Mouse (Mus musculus) right cerebral cortex, postnatal 36 days (tissue): ENCODE results near the gene Nr1d2.
"Not testable (repeated sequence)": the region's sequence is repeated elsewhere in the genome, so short reads cannot be mapped to it uniquely, and the experiment has no call there.

Source experiments
- DNase-seq, 2 experiments: peaks; one replicate each; pipeline ENCODE4 v3.0.0; 2022; ENCODE audit warnings: low spot score in 2 of 2, mixed read lengths in 1 of 2

Nr1d2 gene

GRCm38 (mm10) chr14:18233076-18233475, 5.9 kb downstream of the Nr1d2 start:
- DNase-seq: no peak

GRCm38 (mm10) chr14:18231866-18232265, 7.1 kb downstream of the Nr1d2 start:
- not testable (repeated sequence) for DNase-seq

- DNase-seq: not testable (repeated sequence)
These were observed 9.2 kb downstream of the Nr1d2 start for GRCm38 (mm10) chr14:18229751-18230150.

- not testable (repeated sequence) for DNase-seq
These were observed 12.7 kb downstream of the Nr1d2 start for GRCm38 (mm10) chr14:18226181-18226580.

- not testable (repeated sequence) for DNase-seq
These were observed 13.5 kb downstream of the Nr1d2 start for GRCm38 (mm10) chr14:18225431-18225830.

GRCm38 (mm10) chr14:18221977-18222376, 16.9 kb downstream of the Nr1d2 start:
- no peak for DNase-seq

- no peak for DNase-seq
These were observed 21.8 kb downstream of the Nr1d2 start for GRCm38 (mm10) chr14:18217158-18217557.

- DNase-seq: no peak
These were observed 22.5 kb downstream of the Nr1d2 start for GRCm38 (mm10) chr14:18216428-18216827.

GRCm38 (mm10) chr14:18210795-18211194, 28.1 kb downstream of the Nr1d2 start:
- DNase-seq: no peak

- not testable (repeated sequence) for DNase-seq
These were observed 34.6 kb downstream of the Nr1d2 start for GRCm38 (mm10) chr14:18204315-18204714.

GRCm38 (mm10) chr14:18201413-18201812, 37.5 kb downstream of the Nr1d2 start:
- no peak for DNase-seq

GRCm38 (mm10) chr14:18186883-18187417, 52.0 kb downstream of the Nr1d2 start:
- DNase-seq: peak in 1 of 2 experiments; percentile 32

GRCm38 (mm10) chr14:18177531-18177930, 61.4 kb downstream of the Nr1d2 start:
- DNase-seq: not testable (repeated sequence)

GRCm38 (mm10) chr14:18167597-18167996, 71.3 kb downstream of the Nr1d2 start:
- no peak for DNase-seq

GRCm38 (mm10) chr14:18167041-18167440, 71.9 kb downstream of the Nr1d2 start:
- no peak for DNase-seq
